ENCODE assay signal across 20 mouse cellular contexts in genomic region chr9:58086203-58086602, GRCm38 (mm10). TPM values are rescaled to one million over a fixed set of nuclear protein-coding genes. Genes with fewer than 3 reads are reported as not detected.
DNase-seq lines count a peak whose midpoint lies in the region; ATAC-seq and TF ChIP-seq lines count a peak whose summit lies in the region.
"Had no signal": no experiment of that assay in that cellular context is flagged by ENCODE, and none has a peak within 500 bp of the region (broad histone marks: within the 10 kb centered on the region; RNA-seq: fewer than 3 reads in every experiment).

No protein-coding gene starts in this region.

- TF ChIP-seq CTCF in lung, postnatal 0 days (IDR thresholded peaks at IDR 0.05), result no peak

- no peak overlapping the region for H3K4me3 ChIP-seq in embryonic facial prominence, embryonic 12.5 days
- no peak overlapping the region for H3K4me3 ChIP-seq in forebrain, embryonic 13.5 days
- H3K4me3 ChIP-seq in hindbrain, embryonic 15.5 days, result no peak overlapping the region
- H3K4me3 ChIP-seq in midbrain, embryonic 15.5 days, result no peak overlapping the region
- no peak overlapping the region for H3K4me3 ChIP-seq in lung, postnatal 0 days (ENCODE audit: low read depth, low read length)
- H3K4me3 ChIP-seq: erythroblast, embryonic 14.5 days had no signal

- peak overlapping the region; percentile 7; the same call in 1 of the 2 replicates for H3K27ac ChIP-seq in embryonic facial prominence, embryonic 12.5 days
- peak overlapping the region; percentile 89 for H3K27ac ChIP-seq in forebrain, embryonic 13.5 days
- peak overlapping the region; percentile 50; the same call in 1 of the 2 replicates for H3K27ac ChIP-seq in hindbrain, embryonic 15.5 days (replicated peaks)
- peak overlapping the region; percentile 51 for H3K27ac ChIP-seq in midbrain, embryonic 15.5 days
- no peak overlapping the region for H3K27ac ChIP-seq in lung, postnatal 0 days (ENCODE audit: low read length)
- H3K27ac ChIP-seq: kidney, postnatal 0 days had no signal

- TF ChIP-seq EP300 in lung, postnatal 0 days (IDR thresholded peaks at IDR 0.05), result no peak

- H3K36me3 ChIP-seq in embryonic facial prominence, embryonic 12.5 days, result no peaks in the 10 kb centered on the region
- no peaks in the 10 kb centered on the region for H3K36me3 ChIP-seq in forebrain, embryonic 13.5 days (ENCODE audit: poor library complexity, severe bottlenecking)
- H3K36me3 ChIP-seq in hindbrain, embryonic 15.5 days, result no peaks in the 10 kb centered on the region
- no peaks in the 10 kb centered on the region for H3K36me3 ChIP-seq in midbrain, embryonic 15.5 days (replicated peaks)
- H3K36me3 ChIP-seq in lung, postnatal 0 days (ENCODE audit: insufficient read depth, low read length), result no peaks in the 10 kb centered on the region

- peaks cover 45% of the 10 kb centered on the region for H3K4me1 ChIP-seq in embryonic facial prominence, embryonic 12.5 days
- peaks cover 49% of the 10 kb centered on the region for H3K4me1 ChIP-seq in forebrain, embryonic 13.5 days
- H3K4me1 ChIP-seq in hindbrain, embryonic 15.5 days (replicated peaks), result peaks cover 37% of the 10 kb centered on the region
- peaks cover 46% of the 10 kb centered on the region for H3K4me1 ChIP-seq in midbrain, embryonic 15.5 days
- no peaks in the 10 kb centered on the region for H3K4me1 ChIP-seq in lung, postnatal 0 days (ENCODE audit: insufficient read depth, low read depth, low read length)

- 0 out of 2 replicates have a peak, but pooled peaks cover 2% of the 10 kb centered on the region for H3K27me3 ChIP-seq in embryonic facial prominence, embryonic 12.5 days
- no peaks in the 10 kb centered on the region for H3K27me3 ChIP-seq in forebrain, embryonic 13.5 days
- H3K27me3 ChIP-seq in hindbrain, embryonic 15.5 days, result peaks cover 2% of the 10 kb centered on the region; the same call in 1 of the 2 replicates
- H3K27me3 ChIP-seq in midbrain, embryonic 15.5 days (replicated peaks), result no peaks in the 10 kb centered on the region
- no peaks in the 10 kb centered on the region for H3K27me3 ChIP-seq in lung, postnatal 0 days (replicated peaks; ENCODE audit: insufficient read depth, low read length)

- DNase-seq in ovary, postnatal 36 days (ENCODE audit: low spot score), result no peak
- no peak for DNase-seq in lung, postnatal 0 days (ENCODE audit: low spot score)
- DNase-seq in left cerebral cortex, adult 8-10 months (ENCODE audit: low spot score in 2 of 2), result no peak
- DNase-seq: adrenal gland, postnatal 10 days; cerebellum, adult 9-10 months; heart, postnatal 14 days; lung, embryonic 14.5 days; thymus, adult 18-20 months had no signal

- no peaks in the 10 kb centered on the region for H3K9me3 ChIP-seq in embryonic facial prominence, embryonic 12.5 days
- H3K9me3 ChIP-seq in forebrain, embryonic 13.5 days (replicated peaks), result no peaks in the 10 kb centered on the region
- no peaks in the 10 kb centered on the region for H3K9me3 ChIP-seq in hindbrain, embryonic 15.5 days
- H3K9me3 ChIP-seq in midbrain, embryonic 15.5 days, result no peaks in the 10 kb centered on the region
- H3K9me3 ChIP-seq in lung, postnatal 0 days (ENCODE audit: low read length), result no peaks in the 10 kb centered on the region

- ATAC-seq in embryonic facial prominence, embryonic 12.5 days (ENCODE audit: insufficient number of reproducible peaks, insufficient read depth, low FRiP score, low TSS enrichment), result no peak
- no peak for ATAC-seq in forebrain, embryonic 13.5 days
- ATAC-seq in hindbrain, embryonic 15.5 days (ENCODE audit: low FRiP score, low read depth), result no peak
- ATAC-seq in midbrain, embryonic 15.5 days (replicated peaks), result no peak
- ATAC-seq in lung, postnatal 0 days, result no peak
- ATAC-seq: CD4-positive, CD25-positive, alpha-beta regulatory T cell, adult 4 months; intestine, postnatal 0 days had no signal

- no peak overlapping the region for H3K4me2 ChIP-seq in embryonic facial prominence, embryonic 12.5 days (replicated peaks)
- H3K4me2 ChIP-seq in forebrain, embryonic 13.5 days, result no peak overlapping the region
- H3K4me2 ChIP-seq in hindbrain, embryonic 15.5 days, result no peak overlapping the region
- no peak overlapping the region for H3K4me2 ChIP-seq in midbrain, embryonic 15.5 days
- no peak overlapping the region for H3K4me2 ChIP-seq in lung, postnatal 0 days (replicated peaks; ENCODE audit: low read depth, low read length)
- H3K4me2 ChIP-seq: lung, embryonic 14.5 days had no signal

- 29% methylated on average over 9 of the region's 9 CpGs for WGBS in embryonic facial prominence, embryonic 12.5 days
- 28% methylated on average over 9 of the region's 9 CpGs for WGBS in forebrain, embryonic 13.5 days
- WGBS in hindbrain, embryonic 15.5 days, result 23% methylated on average over 9 of the region's 9 CpGs
- WGBS in midbrain, embryonic 15.5 days, result 18% methylated on average over 9 of the region's 9 CpGs
- 36% methylated on average over 9 of the region's 9 CpGs for WGBS in lung, postnatal 0 days

- no peak overlapping the region for H3K9ac ChIP-seq in embryonic facial prominence, embryonic 12.5 days
- no peak overlapping the region for H3K9ac ChIP-seq in forebrain, embryonic 13.5 days
- H3K9ac ChIP-seq in hindbrain, embryonic 15.5 days, result no peak overlapping the region
- H3K9ac ChIP-seq in midbrain, embryonic 15.5 days, result no peak overlapping the region
- H3K9ac ChIP-seq in lung, postnatal 0 days (replicated peaks; ENCODE audit: low read depth), result no peak overlapping the region
- H3K9ac ChIP-seq: lung, embryonic 14.5 days had no signal

RNA-seq across cellular contexts. Expression of gene Stra6, which starts 22.6 kb away (rescaled TPM):
- 30.1 and 38.1 TPM in 2 replicates for polyA plus RNA-seq in embryonic facial prominence, embryonic 12.5 days (2016; fragmentation: Nextera tagmentation; extraction: Ambion mirVana)
- polyA plus RNA-seq in forebrain, embryonic 13.5 days (2015; fragmentation: Nextera tagmentation; extraction: Ambion mirVana), result 7.1 and 7.7 TPM in 2 replicates
- 16.0 and 17.5 TPM in 2 replicates for polyA plus RNA-seq in hindbrain, embryonic 15.5 days (2015; fragmentation: Nextera tagmentation; extraction: Ambion mirVana)
- polyA plus RNA-seq in midbrain, embryonic 15.5 days (2015; fragmentation: Nextera tagmentation; extraction: Ambion mirVana), result 15.0 and 15.7 TPM in 2 replicates
- polyA plus RNA-seq in lung, postnatal 0 days (2015; fragmentation: Nextera tagmentation; extraction: Ambion mirVana), result 0.32 and 0.41 TPM in 2 replicates
- total RNA-seq in left cerebral cortex, adult 8-10 months (2022), result 10 to 100 TPM; 11.4 to 13.9 (median 11.7) TPM
- total RNA-seq: liver, adult 2 months; megakaryocyte, adult 5-6 weeks; MEL had no signal
- polyA plus RNA-seq: erythroblast, embryonic 14.5 days; liver, adult 2 months had no signal

RNA-seq across cellular contexts. Expression of gene Ccdc33, which starts 32.4 kb away (rescaled TPM):
- polyA plus RNA-seq in embryonic facial prominence, embryonic 12.5 days (2016; fragmentation: Nextera tagmentation; extraction: Ambion mirVana), result 0.13 and 0.50 TPM in 2 replicates
- polyA plus RNA-seq in forebrain, embryonic 13.5 days (2015; fragmentation: Nextera tagmentation; extraction: Ambion mirVana), result 1.1 and 1.8 TPM in 2 replicates
- 0.38 and 0.58 TPM in 2 replicates for polyA plus RNA-seq in hindbrain, embryonic 15.5 days (2015; fragmentation: Nextera tagmentation; extraction: Ambion mirVana)
- 0.36 and 0.79 TPM in 2 replicates for polyA plus RNA-seq in midbrain, embryonic 15.5 days (2015; fragmentation: Nextera tagmentation; extraction: Ambion mirVana)
- 3.0 and 3.3 TPM in 2 replicates for polyA plus RNA-seq in lung, postnatal 0 days (2015; fragmentation: Nextera tagmentation; extraction: Ambion mirVana)
- total RNA-seq in left cerebral cortex, adult 8-10 months (2022), result 1 to 10 TPM; 1.1 to 2.3 (median 1.6) TPM
- total RNA-seq: gastrocnemius, adult 8-10 months; liver, adult 2 months; megakaryocyte, adult 5-6 weeks; MEL had no signal
- polyA plus RNA-seq: CD4-positive, CD25-positive, alpha-beta regulatory T cell, adult 4 months; erythroblast, embryonic 14.5 days; liver, adult 2 months; lung, embryonic 14.5 days had no signal
